Mouse (Mus musculus) layer of hippocampus, postnatal 25 days (tissue): Measurements from ENCODE around the gene Spata31d1b. TPM values are rescaled to one million over a fixed set of nuclear protein-coding genes. Genes with fewer than 3 reads are reported as not detected.
"Not testable (repeated sequence)": the region's sequence is repeated elsewhere in the genome, so short reads cannot be mapped to it uniquely, and the experiment has no call there.

Source experiments
- DNase-seq, 2 experiments: peaks; one replicate each; pipeline ENCODE4 v3.0.0; 2022; ENCODE audit warnings: mixed read lengths in 2 of 2, low spot score in 1 of 2; ENCODE audit errors: extremely low spot score in 1 of 2
- total RNA-seq, 2 experiments: library from RNA; stranded (reverse); gene quantifications; 2 replicates each; pipeline ENCODE4 v1.2.3; 2021

Gene Spata31d1b
- total RNA-seq, 2 experiments from 2014 or later = 0.12 to 0.14 TPM

DNA sequence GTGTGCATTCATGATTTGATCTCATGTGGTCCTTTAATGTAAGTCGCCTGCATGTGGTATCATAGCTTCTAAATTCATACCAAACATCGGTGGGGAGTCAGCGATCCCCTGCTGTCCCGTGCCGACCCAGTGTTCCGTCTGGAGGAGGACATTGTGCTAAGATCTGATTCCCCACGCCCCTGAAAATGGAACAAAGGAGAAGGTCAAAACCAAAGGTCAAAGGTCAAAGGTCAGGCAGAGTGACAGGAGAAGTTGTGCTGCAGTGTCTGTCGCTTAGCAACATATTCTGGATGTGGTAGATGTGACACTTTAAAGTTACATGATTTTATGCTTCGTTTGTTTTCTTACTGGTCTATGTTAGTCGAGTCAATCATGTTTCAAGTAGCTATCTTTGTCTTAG is 20.6 kb upstream of the Spata31d1b start:
- DNase-seq = no peak

DNA sequence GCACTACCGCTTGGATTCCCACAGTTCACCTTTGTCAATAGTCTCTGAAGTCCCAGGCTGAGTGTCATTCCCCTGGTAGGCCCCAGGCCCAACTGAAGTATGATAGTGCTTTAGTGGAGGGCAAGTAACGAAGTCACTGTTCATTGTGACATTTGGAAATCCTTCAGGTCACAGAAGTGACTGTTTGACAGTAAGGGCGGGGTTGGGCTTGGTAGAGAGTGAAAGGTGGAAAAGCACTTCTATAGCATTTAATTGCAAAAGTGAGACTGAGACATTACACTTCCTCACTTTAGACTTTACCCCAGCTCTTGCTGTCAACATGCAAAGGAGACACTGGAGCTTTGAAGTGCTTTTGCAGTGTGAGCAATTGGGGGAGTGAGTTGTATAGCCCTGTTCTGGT is 18.1 kb upstream of the Spata31d1b start, which contains the start of gene 4921517D22Rik:
4921517D22Rik (minus strand) TSS at position 101 of the 400 bp plus-strand sequence.
- DNase-seq = no peak

DNA sequence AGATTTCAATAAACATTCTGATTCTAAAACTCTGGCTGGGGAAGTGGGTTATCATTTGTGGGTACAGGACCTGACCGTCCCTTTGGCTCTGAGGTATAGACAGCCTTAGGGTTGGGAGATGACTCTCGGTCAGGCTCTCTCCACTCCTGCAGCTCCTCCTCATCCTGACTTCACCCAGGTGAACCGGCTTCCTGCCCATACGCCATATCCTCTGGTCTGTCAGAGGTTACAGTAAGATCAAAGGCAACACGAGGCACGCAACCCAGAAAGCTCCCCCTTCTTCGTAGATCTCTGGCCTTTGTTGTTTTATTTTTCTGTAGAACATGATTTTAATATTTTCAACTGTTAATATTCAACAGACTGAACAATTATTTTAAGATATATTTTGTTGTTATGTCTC is 16.3 kb upstream of the Spata31d1b start:
- DNase-seq = no peak

DNA sequence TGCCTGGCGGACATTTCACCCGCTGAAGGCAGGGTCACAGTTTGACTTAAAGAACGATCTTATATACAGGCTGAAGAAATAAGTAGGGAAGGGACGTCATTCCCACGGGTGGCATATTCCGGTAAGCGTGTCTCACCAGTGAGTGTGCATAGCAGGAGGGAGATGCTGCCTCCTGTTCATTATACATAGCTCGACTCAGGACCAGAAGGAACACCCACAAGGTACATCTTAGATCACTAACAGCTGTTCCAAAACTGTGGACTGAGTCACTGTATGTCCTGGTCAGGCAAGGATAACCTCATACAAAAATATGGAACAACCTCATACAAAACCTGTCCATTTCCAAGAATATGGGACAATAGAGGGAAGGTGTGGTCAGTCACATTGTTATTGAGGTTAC is 13.0 kb upstream of the Spata31d1b start:
- no peak for DNase-seq

DNA sequence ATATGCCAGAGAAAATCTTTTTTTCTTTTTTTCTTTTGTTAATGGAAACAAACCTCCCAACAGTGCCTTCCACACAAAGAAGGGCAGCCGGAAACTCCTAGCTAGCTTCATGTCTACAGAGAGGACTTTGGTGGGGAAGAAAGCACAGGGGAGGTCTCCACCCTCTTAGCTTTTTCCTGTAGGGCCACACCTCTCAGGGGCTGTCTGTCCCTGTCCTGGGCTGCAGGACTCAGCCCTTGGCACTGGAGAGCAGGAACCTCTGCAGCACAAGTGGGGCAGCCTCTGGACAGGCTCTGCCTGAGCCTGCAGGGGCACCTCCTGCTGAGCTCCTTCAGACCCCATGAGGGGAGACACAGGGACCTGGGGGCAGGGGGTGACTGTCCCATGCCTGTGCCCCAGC is 11.9 kb upstream of the Spata31d1b start:
- DNase-seq = not testable (repeated sequence)

DNA sequence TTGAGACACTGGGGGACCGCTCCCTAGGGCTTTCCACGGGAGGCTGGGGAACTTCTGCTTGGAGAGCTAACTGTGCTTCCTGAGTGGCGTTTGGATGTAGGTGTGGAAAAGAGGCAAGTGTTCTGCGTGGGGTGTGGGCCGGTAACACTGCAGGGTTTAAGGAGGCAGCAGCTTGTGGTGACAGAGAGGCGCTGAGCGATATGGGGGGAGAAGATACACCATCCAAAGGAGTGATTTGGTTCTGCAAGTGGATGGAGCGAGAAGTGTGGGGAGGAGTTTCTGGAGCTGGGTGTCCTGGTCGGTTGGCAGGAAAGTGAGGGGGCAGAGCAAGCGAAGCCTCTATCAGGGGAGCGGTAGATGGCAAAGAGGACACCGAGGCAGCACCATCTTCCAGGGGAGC is 8.6 kb upstream of the Spata31d1b start:
- DNase-seq = no peak

DNA sequence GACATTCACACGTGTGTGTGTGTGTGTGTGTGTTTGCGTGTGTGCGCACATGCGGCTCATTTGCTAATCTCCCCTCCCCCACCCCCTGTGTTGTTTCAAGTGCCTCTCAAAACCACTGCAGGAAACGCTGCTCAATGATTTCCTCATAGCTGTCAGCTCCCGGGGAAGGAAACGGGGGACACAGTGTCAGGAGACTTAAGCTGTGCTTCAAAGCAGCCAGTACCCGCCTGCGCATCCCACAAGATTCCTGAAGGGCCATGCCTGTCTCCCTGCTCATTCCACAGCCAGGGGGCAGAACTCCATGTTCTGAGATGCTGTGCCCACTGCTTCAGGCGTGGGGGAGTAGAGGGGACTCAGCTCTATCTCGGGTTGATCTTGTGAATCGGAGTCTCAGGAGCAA is 7.5 kb upstream of the Spata31d1b start:
- no peak for DNase-seq

DNA sequence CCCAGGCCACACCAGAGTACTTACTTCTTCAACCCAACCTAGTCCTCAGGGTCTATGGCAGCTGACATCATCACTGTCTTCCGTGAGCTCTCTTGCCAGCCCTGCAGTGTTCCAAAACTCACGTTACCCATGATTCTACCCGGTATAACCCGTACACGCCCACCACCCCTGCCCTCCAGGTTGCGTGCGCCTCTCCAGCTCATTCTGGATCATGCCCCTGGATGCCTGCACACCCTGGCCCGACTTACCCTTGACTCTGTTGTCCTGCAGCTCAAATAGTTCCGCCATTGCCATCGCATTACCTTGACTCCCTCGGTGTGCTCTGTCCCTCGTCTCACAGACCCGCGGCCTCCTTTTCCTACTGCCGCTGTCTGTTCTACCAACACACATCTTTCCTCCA is 1.9 kb upstream of the Spata31d1b start, which contains the start of gene Spata31d1a:
Spata31d1a (minus strand) TSS at position 101 of the 400 bp plus-strand sequence.
- DNase-seq = no peak

DNA sequence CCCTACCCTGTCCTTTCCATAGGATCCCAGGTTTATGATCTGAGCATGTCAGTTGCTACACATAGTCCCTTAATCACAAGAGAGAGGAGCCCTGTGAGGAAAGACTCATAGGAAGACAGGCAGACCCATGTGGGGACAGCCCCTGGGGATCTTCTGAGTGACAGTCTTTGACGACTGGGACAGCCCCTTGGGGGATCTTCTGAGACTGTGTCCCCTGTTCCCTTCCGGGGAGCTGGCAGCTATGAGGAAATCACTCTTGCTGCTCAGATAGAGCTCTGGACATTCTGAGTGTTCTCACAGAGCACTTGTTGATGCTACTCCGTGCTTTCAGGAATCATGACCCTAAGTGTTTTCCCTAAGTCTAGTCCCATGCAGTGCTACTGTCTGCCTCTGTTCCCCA is 1.6 kb downstream of the Spata31d1b start:
- no peak for DNase-seq

DNA sequence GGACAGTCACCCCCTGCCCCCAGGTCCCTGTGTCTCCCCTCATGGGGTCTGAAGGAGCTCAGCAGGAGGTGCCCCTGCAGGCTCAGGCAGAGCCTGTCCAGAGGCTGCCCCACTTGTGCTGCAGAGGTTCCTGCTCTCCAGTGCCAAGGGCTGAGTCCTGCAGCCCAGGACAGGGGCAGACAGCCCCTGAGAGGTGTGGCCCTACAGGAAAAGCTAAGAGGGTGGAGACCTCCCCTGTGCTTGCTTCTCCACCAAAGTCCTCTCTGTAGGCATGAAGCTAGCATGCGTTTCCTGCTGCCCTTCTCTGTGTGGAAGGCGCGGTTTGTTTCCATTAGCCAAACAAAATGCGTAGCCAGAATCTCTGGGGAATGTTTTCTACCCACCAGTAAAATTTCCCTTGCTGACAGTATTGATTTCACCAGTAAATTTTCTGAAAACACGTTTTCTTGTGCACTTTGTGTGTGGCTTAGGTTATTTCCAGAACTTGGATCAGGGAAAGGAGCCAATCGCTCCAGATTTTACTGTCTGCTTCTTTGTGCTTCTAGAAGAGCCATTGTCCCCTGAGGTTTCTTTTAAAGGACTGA is 6.9 kb downstream of the Spata31d1b start:
- not testable (repeated sequence) for DNase-seq

DNA sequence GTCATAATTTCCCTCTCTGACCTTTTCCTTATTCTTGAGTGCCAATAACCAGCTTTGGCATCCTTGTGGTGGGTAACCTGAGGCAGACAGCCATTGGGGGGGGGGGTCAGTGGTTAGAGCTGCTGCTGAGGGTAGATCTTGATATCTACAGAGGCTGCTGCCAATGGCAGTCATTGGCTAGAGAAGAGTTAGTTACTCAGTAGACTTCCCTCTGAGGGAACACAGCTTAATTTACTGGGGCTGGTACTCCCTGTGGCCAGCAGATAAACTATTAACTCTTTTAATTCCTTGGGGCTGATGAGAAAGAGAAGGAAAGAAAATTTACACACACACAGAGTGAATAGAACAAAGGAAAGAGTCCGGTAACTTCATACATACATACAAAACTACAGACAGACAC is 7.4 kb downstream of the Spata31d1b start:
- DNase-seq = no peak

DNA sequence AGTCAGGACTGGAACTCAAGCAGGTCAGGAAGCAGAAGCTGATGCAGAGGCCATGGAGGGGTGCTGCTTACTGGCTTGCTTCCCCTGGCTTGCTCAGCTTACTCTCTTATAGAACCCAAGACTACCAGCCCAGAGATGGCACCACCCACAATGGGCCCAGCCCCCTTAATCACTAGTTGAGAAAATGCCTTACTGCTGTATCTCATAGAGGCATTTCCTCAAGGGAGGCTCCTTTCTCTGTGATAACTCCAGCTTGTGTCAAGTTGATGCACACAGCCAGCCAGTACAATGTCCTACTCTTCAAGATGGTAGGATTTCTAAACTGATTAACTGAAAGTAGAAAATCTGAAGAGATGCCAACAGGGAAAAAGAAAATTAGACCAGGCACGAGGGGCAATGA is 10.0 kb downstream of the Spata31d1b start:
- not testable (repeated sequence) for DNase-seq

DNA sequence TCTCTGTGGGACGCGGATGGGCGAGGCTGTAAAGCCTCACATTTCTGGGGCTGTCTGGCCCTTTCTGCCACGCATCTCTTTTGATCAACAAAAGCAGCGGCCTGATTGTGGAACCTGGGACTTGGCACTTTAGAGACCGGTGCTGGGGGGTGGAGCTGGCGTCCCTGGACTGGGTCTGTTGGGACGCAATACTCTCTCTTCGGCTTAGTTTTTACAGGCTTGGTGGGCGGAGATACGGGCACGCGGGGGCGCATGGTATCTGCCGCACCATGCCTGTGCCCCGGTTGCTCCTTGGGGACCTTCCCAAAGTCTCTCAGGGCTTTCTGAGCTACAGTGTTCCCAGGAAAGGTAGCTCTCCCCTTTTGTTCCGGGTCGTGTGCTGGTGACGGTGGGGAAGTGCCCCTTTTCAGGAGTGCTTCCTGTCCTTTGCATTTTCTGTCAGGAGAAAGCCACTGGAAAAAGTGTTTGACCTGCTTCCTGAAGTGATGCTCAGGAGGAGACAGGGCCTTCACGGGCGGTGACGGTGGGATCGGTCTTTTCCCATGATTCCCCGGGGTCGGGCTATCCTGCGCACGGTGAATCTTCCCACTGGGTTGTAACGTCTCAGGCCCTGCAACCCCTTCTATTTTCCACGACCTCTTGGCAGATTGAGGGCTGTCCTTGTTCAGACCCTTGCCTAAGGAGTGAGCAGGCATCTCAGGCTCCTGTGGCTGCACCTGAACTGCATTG is 14.2 kb downstream of the Spata31d1b start:
- DNase-seq = no peak

DNA sequence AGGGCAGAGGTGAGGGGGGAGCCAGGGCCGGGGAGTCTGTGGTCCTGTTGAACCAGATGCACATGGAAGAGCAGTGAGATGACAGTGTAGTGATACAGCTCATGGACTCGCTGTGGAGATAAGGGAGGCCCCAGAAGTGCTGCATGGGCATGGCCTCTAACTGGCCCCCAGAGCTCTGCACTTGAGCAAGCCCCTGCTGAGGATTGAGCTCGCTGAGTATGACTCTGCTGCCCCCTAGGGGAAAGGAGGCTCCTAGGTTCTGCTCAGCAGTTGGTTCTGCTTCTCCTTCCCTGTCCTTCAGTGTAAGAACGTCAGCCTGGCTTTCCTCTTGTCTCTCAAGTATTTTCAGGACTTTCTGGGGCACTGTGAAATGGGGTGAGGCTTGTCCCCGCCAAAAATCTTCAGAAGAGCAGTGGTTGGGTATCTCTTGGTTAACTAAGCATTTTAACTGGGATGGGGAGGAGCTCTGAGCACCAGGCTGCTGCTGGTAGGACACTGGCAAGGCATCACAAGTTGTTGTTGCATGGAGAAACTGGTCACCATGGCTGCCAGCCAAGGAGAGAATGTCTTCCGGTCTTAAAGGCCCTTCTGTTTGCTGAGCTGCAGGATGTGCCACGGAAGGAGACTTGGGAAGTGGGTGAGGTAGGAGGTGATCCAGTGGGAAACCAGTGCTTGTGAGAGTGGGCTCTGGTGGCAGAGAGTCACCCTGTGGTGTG is 16.5 kb downstream of the Spata31d1b start:
- DNase-seq = peak; percentile 69 to 86

DNA sequence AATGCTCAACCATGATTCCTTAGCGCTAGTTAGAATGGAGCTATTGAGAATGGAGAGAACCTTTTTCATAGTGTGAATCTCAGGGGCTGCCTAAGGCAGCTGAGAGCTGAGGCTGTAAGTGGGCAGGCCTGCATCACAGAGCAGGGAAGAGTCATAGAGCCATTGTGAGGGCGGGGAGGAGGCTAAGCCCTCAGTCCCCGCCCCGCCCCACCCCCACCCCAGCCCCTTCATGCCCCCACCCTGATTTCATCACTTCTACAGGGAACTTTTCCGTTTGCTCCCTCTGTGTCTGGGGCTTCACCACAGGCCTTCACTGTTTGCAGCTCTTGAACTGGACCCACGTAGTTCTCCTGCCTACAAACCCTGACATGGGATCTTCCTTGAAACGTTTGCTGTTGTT is 19.6 kb downstream of the Spata31d1b start, which contains the start of gene Spata31d1d:
Spata31d1d (minus strand) TSS at position 101 of the 400 bp plus-strand sequence.
- no peak for DNase-seq

DNA sequence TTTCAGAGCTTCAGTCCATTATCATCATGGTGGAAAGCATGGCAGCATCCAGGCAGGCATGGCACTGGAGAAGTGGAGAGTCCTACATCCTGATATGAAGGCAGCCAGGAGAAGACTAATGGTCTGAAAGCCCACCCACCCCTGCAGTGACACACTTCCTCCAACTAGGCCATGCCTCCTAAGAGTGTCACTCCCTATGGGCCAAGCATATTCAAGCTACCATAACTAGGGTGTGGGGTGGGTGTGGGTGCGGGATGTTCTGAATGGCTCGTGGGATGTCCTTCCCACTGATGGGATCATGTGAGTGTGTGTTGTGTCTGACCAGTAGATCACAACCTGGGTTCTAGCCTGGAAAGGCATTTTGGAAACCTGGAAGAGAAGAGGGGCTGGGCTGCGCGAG is 21.9 kb downstream of the Spata31d1b start:
- DNase-seq = no peak

DNA sequence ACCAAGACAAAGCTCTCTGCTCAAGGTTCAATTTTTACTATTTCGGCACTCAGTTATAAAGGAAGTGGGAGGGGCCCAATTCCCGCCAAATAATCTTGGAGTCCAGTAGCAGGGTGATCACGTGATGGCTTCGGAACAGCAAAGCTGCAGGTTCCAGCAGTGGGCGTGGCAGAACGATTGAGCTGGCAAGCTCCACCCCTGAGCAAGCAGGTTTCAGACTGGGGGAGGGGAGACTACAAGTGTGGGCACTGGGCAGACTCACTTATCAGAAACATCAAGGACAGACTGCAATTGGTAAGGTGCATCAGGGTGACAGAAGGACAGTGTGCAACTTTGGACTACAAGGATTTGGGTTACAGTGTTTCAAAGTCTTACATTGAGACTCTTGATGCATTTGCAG is 22.3 kb downstream of the Spata31d1b start:
- DNase-seq = not testable (repeated sequence)

DNA sequence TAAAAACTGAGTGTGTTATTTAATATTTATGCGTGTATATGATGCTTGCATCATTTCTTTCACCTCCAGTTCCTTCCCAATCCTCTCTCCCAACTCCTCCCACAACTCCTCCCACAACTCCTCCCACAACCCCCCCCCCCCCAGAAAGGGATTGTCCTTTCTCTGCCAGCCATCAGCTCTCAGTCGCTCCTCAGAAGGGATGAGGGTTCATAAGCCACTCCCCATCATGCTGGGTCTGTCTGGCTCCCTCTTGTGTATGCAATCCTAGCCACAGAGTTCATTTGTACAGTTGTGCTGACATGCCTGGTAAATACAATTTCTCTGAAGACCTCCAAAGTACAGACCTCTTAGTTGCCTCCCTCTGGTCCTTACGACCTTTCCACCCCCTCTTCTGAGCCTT is 23.1 kb downstream of the Spata31d1b start:
- no peak for DNase-seq

DNA sequence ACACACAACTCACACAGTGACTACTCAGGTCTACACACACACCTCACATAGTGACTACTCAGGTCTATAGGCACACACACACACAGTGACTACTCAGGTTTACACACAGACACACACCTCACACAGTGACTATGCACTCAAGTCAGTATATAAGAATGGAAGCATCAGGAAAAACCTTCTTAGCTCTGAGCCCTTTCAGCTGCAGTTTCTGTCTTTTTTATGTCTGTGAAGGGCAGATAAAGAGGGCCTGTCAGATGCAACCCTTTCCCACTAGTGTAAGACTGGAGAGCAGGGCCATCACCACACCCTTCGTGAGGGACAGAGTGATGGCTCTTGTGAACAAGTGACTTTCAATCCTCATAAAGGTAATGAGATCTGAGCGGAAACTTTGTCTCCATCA is 26.4 kb downstream of the Spata31d1b start:
- no peak for DNase-seq

DNA sequence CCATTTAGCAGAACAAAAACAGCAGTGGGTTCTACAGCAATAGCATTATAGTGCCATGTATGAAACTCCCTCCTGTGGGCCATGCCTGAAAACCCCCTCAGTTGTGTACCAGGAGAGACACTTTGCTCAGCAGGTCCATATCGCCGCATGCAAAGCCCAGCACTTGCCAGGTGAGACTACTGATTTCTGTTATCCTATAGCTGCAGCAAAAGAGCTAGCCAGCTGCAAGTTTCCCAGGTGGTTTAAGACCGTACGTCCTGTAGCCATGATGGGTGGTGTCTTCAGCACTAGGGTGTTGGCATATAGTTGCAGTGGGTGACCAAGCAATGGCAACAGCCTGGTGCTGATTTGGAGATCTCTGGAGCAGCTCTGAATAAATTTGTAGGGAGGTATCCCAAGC is 27.3 kb downstream of the Spata31d1b start:
- no peak for DNase-seq

DNA sequence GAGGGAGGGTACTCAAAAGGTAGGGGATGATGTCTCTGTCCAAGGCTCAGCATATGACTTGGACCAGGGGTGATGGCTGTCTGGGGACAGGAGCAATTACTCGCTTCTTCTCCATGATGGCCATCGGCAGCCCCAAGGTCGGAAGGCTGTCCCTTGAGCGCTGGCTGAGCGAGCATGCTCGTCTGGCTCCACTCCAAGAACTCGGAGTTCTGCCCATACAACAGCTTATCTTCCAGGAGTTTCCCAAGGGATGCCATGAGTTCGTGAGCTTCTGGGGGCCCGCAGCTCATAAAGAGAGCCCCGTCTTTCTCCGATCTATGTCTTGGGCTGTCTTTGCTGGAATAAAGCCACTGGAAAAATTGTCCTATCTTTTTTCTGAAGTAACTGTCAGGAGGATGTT is 29.0 kb downstream of the Spata31d1b start:
- no peak for DNase-seq
